Mouse (Mus musculus): ENCODE measurements at regions not wholly inside any gene's neighbourhood (a gene's known extent, or its start where the extent isn't known, plus 50 kb on each side); places are given as distances from the start of the nearest gene placed in this dataset.

DNA sequence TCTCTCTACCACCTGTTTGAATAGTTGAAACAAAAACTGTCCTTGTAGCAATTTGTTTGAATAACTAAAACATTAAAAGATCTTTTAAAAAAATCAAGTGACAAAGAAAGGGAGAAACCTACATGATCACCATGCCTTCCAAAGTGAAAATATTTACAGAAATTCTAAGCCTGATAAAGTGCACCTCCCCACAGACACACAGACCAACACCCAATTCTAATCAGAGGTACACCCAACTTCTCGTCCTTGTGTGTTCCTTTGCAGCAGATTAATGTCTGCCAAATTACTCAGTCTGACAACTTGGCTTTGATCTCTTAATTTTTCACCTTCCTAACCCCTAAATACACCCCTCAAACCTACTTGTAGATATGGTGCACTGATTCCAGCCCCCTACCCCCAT, 719.1 kb downstream of the Epm2a start:
- TF ChIP-seq POLR2A (IDR thresholded peaks at IDR 0.05; ENCODE audit: control insufficient read depth, low read depth, low read length): no peak
- no peak for TF ChIP-seq CTCF (IDR thresholded peaks at IDR 0.05; ENCODE audit: control insufficient read depth, insufficient read depth, insufficient replicate concordance, low read depth, low read length)
- Histone ChIP-seq H3K27me3 (ENCODE audit: control insufficient read depth, insufficient read depth, low read length) (no peaks in the 10 kb centered on the region), H3K27ac (ENCODE audit: control insufficient read depth, insufficient read depth, low read depth, low read length) (no peak overlapping the region), H3K36me3 (ENCODE audit: control insufficient read depth, insufficient read depth, low read length) (no peaks in the 10 kb centered on the region), H3K4me3 (ENCODE audit: control insufficient read depth, low read depth, low read length) (no peak overlapping the region), H3K4me1 (ENCODE audit: control insufficient read depth, insufficient read depth, low read length) (no peaks in the 10 kb centered on the region)

DNA sequence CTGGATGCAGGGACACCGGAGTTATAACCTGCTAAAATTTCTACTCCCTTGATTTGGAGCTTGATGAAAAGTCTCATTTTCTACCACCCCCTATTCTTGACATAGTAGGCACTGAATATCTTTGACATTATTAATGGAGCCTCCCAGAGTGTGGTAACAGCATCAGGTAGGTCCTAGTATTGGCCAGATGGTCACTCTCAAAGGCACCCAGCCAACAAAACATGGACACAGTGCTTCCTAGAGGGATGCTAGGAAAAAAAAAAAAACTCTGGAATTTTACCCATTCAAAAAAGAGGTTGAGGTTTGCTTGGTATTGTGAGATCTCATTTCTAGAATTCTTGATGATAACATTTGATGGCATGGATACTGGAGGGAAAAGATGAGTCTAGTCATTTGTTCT, 740.8 kb downstream of the Epm2a start:
- no peaks in the 10 kb centered on the region for H3K4me1 ChIP-seq (ENCODE audit: control insufficient read depth, insufficient read depth, low read length)
- H3K27me3 ChIP-seq (ENCODE audit: control insufficient read depth, insufficient read depth, low read length): no peaks in the 10 kb centered on the region
- H3K27ac ChIP-seq (ENCODE audit: control insufficient read depth, insufficient read depth, low read depth, low read length): no peak overlapping the region
- no peaks in the 10 kb centered on the region for H3K36me3 ChIP-seq (ENCODE audit: control insufficient read depth, insufficient read depth, low read length)
- no peak for TF ChIP-seq POLR2A (IDR thresholded peaks at IDR 0.05; ENCODE audit: control insufficient read depth, low read depth, low read length)
- no peak for TF ChIP-seq CTCF (IDR thresholded peaks at IDR 0.05; ENCODE audit: control insufficient read depth, insufficient read depth, insufficient replicate concordance, low read depth, low read length)
- no peak overlapping the region for H3K4me3 ChIP-seq (ENCODE audit: control insufficient read depth, low read depth, low read length)

DNA sequence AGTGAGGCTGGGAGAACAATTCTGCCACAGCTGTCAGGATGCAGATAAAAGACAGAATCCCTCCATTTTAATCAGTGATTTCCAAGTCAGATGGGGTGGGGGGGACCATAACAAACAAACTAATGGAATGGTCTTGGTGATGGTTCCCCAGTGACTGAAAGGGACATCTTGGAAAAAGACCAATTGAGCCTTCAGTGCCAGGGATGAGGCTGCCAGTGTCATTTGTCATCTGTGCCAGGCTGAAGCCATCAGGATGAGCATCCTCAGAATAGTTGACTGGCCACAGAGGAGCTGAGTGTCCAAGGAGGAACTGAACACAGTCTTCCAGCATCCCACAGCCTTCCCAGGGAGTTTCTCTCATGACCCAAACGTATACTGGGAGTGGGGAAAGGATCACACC, 749.3 kb downstream of the Epm2a start:
- Histone ChIP-seq H3K4me1 (ENCODE audit: control insufficient read depth, insufficient read depth, low read length) (no peaks in the 10 kb centered on the region), H3K4me3 (ENCODE audit: control insufficient read depth, low read depth, low read length) (no peak overlapping the region), H3K27me3 (ENCODE audit: control insufficient read depth, insufficient read depth, low read length) (no peaks in the 10 kb centered on the region), H3K27ac (ENCODE audit: control insufficient read depth, insufficient read depth, low read depth, low read length) (no peak overlapping the region), H3K36me3 (ENCODE audit: control insufficient read depth, insufficient read depth, low read length) (no peaks in the 10 kb centered on the region)
- no peak for TF ChIP-seq POLR2A (IDR thresholded peaks at IDR 0.05; ENCODE audit: control insufficient read depth, low read depth, low read length)
- TF ChIP-seq CTCF (IDR thresholded peaks at IDR 0.05; ENCODE audit: control insufficient read depth, insufficient read depth, insufficient replicate concordance, low read depth, low read length): no peak

DNA sequence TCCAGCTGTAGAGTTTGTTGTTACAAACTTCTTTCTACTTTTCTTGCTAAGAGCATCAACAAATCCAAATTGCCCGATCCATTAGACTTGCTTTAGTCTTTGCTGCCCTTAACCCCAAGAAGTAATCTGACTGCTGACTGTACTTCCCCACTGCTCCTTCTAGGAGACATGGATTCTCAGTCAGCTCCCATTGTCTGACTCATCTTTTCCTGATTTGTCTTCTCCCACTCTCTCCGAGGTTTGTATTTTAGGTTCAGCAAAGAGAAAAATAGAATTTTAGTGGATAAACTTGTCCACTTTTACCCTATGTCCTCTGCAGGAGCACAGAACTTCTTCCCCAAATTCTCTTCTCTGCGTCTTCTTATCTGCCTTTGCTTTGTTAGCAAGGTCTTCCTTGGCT, 753.5 kb downstream of the Epm2a start:
- Histone ChIP-seq H3K27me3 (ENCODE audit: control insufficient read depth, insufficient read depth, low read length) (no peaks in the 10 kb centered on the region), H3K27ac (ENCODE audit: control insufficient read depth, insufficient read depth, low read depth, low read length) (no peak overlapping the region), H3K4me3 (ENCODE audit: control insufficient read depth, low read depth, low read length) (no peak overlapping the region), H3K36me3 (ENCODE audit: control insufficient read depth, insufficient read depth, low read length) (no peaks in the 10 kb centered on the region), H3K4me1 (ENCODE audit: control insufficient read depth, insufficient read depth, low read length) (no peaks in the 10 kb centered on the region)
- TF ChIP-seq POLR2A (IDR thresholded peaks at IDR 0.05; ENCODE audit: control insufficient read depth, low read depth, low read length) (no peak), CTCF (IDR thresholded peaks at IDR 0.05; ENCODE audit: control insufficient read depth, insufficient read depth, insufficient replicate concordance, low read depth, low read length) (no peak)

DNA sequence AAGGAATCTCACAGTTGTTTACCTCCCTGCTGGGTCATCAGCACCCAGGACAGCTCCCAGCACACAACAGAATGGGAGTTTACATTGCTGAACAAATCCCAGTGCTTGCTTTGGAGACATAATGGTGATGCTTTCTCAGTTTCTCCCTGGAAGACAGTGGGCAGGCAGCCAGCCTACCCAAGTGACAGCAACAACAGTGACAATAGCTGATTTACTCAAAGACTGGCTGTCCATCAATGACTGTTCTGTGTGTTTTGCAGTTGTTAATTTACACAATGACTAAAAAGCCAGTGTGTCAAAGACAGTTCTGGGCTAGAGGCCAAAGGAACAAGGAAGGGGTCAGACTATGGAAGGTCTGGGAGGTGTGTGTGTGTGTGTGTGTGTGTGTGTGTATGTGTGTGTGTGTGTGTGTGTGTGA, 762.2 kb downstream of the Utrn start:
- TF ChIP-seq POLR2A (IDR thresholded peaks at IDR 0.05; ENCODE audit: control insufficient read depth, low read depth, low read length) (no peak), CTCF (IDR thresholded peaks at IDR 0.05; ENCODE audit: control insufficient read depth, insufficient read depth, insufficient replicate concordance, low read depth, low read length) (no peak)
- H3K4me1 ChIP-seq (ENCODE audit: control insufficient read depth, insufficient read depth, low read length): no peaks in the 10 kb centered on the region
- no peaks in the 10 kb centered on the region for H3K27me3 ChIP-seq (ENCODE audit: control insufficient read depth, insufficient read depth, low read length)
- no peak overlapping the region for H3K27ac ChIP-seq (ENCODE audit: control insufficient read depth, insufficient read depth, low read depth, low read length)
- no peak overlapping the region for H3K4me3 ChIP-seq (ENCODE audit: control insufficient read depth, low read depth, low read length)
- no peaks in the 10 kb centered on the region for H3K36me3 ChIP-seq (ENCODE audit: control insufficient read depth, insufficient read depth, low read length)

DNA sequence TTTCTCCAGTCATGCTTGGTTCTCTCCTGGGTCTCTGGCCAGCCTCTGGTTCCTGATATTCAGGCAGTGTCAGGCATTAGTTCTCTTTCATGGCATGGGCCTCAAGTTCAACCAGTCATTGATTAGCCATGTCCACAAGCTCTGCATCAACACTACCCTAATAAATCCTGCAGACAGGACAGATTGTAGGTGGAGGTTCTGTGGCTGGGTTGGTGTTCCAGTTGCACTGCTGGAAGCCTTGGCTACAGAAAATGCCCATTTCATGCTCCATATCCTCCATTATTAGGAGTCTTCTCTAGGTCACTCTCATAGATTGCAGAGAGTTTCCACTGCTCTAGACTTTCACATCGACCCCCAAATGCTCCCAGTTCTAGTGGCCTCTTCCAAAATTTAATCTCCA, 757.4 kb downstream of the Utrn start:
- Histone ChIP-seq H3K27me3 (ENCODE audit: control insufficient read depth, insufficient read depth, low read length) (no peaks in the 10 kb centered on the region), H3K27ac (ENCODE audit: control insufficient read depth, insufficient read depth, low read depth, low read length) (no peak overlapping the region), H3K4me1 (ENCODE audit: control insufficient read depth, insufficient read depth, low read length) (no peaks in the 10 kb centered on the region), H3K36me3 (ENCODE audit: control insufficient read depth, insufficient read depth, low read length) (no peaks in the 10 kb centered on the region), H3K4me3 (ENCODE audit: control insufficient read depth, low read depth, low read length) (no peak overlapping the region)
- TF ChIP-seq POLR2A (IDR thresholded peaks at IDR 0.05; ENCODE audit: control insufficient read depth, low read depth, low read length): no peak
- no peak for TF ChIP-seq CTCF (IDR thresholded peaks at IDR 0.05; ENCODE audit: control insufficient read depth, insufficient read depth, insufficient replicate concordance, low read depth, low read length)

DNA sequence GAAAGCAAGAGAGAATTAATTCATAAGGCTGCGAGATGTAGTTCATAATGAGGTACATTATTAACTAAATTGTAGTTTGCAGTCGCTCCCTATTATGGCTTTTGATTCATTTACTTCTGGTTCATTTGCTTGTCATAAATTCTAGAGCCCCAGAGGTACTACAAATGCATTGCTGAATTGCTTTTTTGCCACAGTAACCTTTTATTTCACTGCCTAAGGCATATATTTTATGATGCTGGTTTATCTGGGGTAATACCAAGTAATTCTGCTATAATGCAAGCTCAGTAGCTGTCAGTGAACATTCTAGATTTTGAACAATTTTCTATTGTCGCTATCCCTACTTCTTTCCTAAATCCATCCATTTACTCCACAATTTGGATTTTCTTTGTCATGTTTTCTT, 753.4 kb downstream of the Utrn start:
- Histone ChIP-seq H3K4me3 (ENCODE audit: control insufficient read depth, low read depth, low read length) (no peak overlapping the region), H3K27me3 (ENCODE audit: control insufficient read depth, insufficient read depth, low read length) (no peaks in the 10 kb centered on the region), H3K36me3 (ENCODE audit: control insufficient read depth, insufficient read depth, low read length) (no peaks in the 10 kb centered on the region), H3K4me1 (ENCODE audit: control insufficient read depth, insufficient read depth, low read length) (no peaks in the 10 kb centered on the region), H3K27ac (ENCODE audit: control insufficient read depth, insufficient read depth, low read depth, low read length) (no peak overlapping the region)
- TF ChIP-seq POLR2A (IDR thresholded peaks at IDR 0.05; ENCODE audit: control insufficient read depth, low read depth, low read length): no peak
- TF ChIP-seq CTCF (IDR thresholded peaks at IDR 0.05; ENCODE audit: control insufficient read depth, insufficient read depth, insufficient replicate concordance, low read depth, low read length): no peak

DNA sequence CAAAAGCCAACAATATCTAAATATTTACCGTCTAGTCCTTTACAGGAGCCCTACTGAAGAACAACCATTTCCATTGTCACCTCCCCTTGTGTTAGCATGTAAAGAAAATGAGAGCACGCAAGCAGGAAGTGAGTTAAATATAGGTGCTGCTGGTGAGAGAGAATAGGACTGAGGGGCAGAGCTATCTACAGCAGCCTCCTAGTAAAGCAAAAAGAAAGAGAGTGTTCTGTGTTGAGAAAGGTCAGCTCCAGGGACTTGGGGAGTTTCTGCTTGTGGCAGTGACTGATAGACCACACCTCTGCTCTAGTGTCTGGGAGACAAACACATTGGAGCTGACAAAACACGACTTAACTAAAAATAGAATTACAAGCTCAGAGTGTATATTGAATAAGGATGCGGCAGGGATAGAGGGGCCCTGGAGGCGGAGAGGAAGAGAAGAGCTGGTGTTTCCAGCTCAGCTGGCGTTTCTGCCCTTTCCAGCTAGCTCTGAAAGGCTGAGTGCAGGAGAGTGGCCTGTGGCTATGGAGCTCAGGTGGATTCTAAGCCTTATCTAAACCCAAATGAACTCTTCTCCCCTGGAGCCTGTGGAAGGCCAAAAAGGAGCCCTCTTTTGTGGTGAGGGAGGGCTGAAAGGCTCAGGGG, 752.4 kb downstream of the Utrn start:
- H3K4me1 ChIP-seq (ENCODE audit: control insufficient read depth, insufficient read depth, low read length): no peaks in the 10 kb centered on the region
- TF ChIP-seq POLR2A (IDR thresholded peaks at IDR 0.05; ENCODE audit: control insufficient read depth, low read depth, low read length): no peak
- TF ChIP-seq CTCF (IDR thresholded peaks at IDR 0.05; ENCODE audit: control insufficient read depth, insufficient read depth, insufficient replicate concordance, low read depth, low read length): no peak
- no peaks in the 10 kb centered on the region for H3K36me3 ChIP-seq (ENCODE audit: control insufficient read depth, insufficient read depth, low read length)
- H3K27me3 ChIP-seq (ENCODE audit: control insufficient read depth, insufficient read depth, low read length): no peaks in the 10 kb centered on the region
- no peak overlapping the region for H3K4me3 ChIP-seq (ENCODE audit: control insufficient read depth, low read depth, low read length)
- H3K27ac ChIP-seq (ENCODE audit: control insufficient read depth, insufficient read depth, low read depth, low read length): no peak overlapping the region

Data from testis, adult 2 months (tissue).